Mouse (Mus musculus): ENCODE results near the gene Lsm14b. TPM values are rescaled to one million over a fixed set of nuclear protein-coding genes. Genes with fewer than 3 reads are reported as not detected.
A peak's percentile ranks its signal among the peaks of the same experiment; 100 is the strongest.

Gene Lsm14b
- total and polyA plus RNA-seq, 3 experiments = 12.2 to 16.5 (median 15.3) TPM

- peaks cover 0 to 11% of the 10 kb centered on the region in 2 experiments; a peak in 2 of 4 replicates for H3K4me1 ChIP-seq (ENCODE audit: control insufficient read depth in 1 of 2, insufficient read depth in 2 of 2)
- H3K27ac ChIP-seq (ENCODE audit: insufficient read depth, low read depth) = no peak overlapping the region
- dilution Hi-C loops (cut with MboI; ENCODE audit: extremely low pct_ligation_motif_present, extremely low pct_unique_long_range_greater_than_20kb, low sequenced_read_pairs) (no loop called here), in situ Hi-C loops (cut with MboI; ENCODE audit: low pct_ligation_motif_present, low pct_unique_long_range_greater_than_20kb, low sequenced_read_pairs) (no loop called here)
- H3K79me2 ChIP-seq (replicated peaks; ENCODE audit: control insufficient read depth, extremely low read depth, insufficient read depth, poor library complexity, severe bottlenecking) = peaks cover 16% of the 10 kb centered on the region
- H3K4me2 ChIP-seq (ENCODE audit: insufficient read depth, low read depth, poor library complexity, severe bottlenecking) = no peak overlapping the region
- H3K4me3 ChIP-seq (replicated peaks in 1 of 3; ENCODE audit: low read depth in 2 of 3, low read length in 2 of 3, poor library complexity in 1 of 3) = no peak overlapping the region
- H3K9me3 ChIP-seq (replicated peaks; ENCODE audit: low read length) = no peaks in the 10 kb centered on the region
- peaks cover 79 to 97% of the 10 kb centered on the region in 2 experiments for H3K36me3 ChIP-seq (replicated peaks in 1 of 2; ENCODE audit: control insufficient read depth in 1 of 2, insufficient read depth in 1 of 2, low read length in 1 of 2)
- H3K27me3 ChIP-seq (replicated peaks) = no peaks in the 10 kb centered on the region
- H3K9ac ChIP-seq (ENCODE audit: insufficient read depth, low read depth) = no peak overlapping the region
- no peak for DNase-seq (ENCODE audit: extremely low read depth)
- no peak for TF ChIP-seq USF1 (IDR thresholded peaks at IDR 0.05; ENCODE audit: low read depth, low read length)
- TF ChIP-seq ZKSCAN1 (IDR thresholded peaks at IDR 0.05; ENCODE audit: borderline replicate concordance, low read depth, low read length) = no peak
- no peak for TF ChIP-seq KAT2A (IDR thresholded peaks at IDR 0.05; ENCODE audit: insufficient replicate concordance, low read length)
- TF ChIP-seq USF2 (conservative IDR thresholded peaks at IDR 0.05; ENCODE audit: low read depth, low read length) = no peak
- TF ChIP-seq MXI1 (IDR thresholded peaks at IDR 0.05; ENCODE audit: low read depth, low read length) = no peak
- TF ChIP-seq JUND (conservative IDR thresholded peaks at IDR 0.05; ENCODE audit: low read depth, low read length) = no peak
- TF ChIP-seq CHD1 (IDR thresholded peaks at IDR 0.05; ENCODE audit: low read depth, low read length) = no peak
- no peak for TF ChIP-seq ZMIZ1 (IDR thresholded peaks at IDR 0.05; ENCODE audit: low read depth, low read length)
- no peak for TF ChIP-seq SMC3 (IDR thresholded peaks at IDR 0.05; ENCODE audit: low read depth, low read length)
- no peak for TF ChIP-seq EP300 (IDR thresholded peaks at IDR 0.05; ENCODE audit: low read length)
- TF ChIP-seq ZC3H11A (IDR thresholded peaks at IDR 0.05; ENCODE audit: low read depth, low read length) = no peak
- TF ChIP-seq UBTF (IDR thresholded peaks at IDR 0.05; ENCODE audit: low read depth, low read length) = no peak
- TF ChIP-seq POLR2A (IDR thresholded peaks at IDR 0.05; ENCODE audit: low read depth, low read length) = no peak
Measured at GRCm38 (mm10) chr2:180034753-180035152, 10.0 kb downstream of the Lsm14b start.

- H3K9me3 ChIP-seq (replicated peaks; ENCODE audit: low read length) = no peaks in the 10 kb centered on the region
- H3K4me1 ChIP-seq (ENCODE audit: control insufficient read depth in 1 of 2, insufficient read depth in 2 of 2) = peaks cover 13 to 26% of the 10 kb centered on the region in 2 experiments; a peak in 3 of 4 replicates
- in situ Hi-C loops (cut with MboI; ENCODE audit: low pct_ligation_motif_present, low pct_unique_long_range_greater_than_20kb, low sequenced_read_pairs) = no loop called here
- no peaks in the 10 kb centered on the region for H3K27me3 ChIP-seq (replicated peaks)
- H3K36me3 ChIP-seq (replicated peaks in 1 of 2; ENCODE audit: control insufficient read depth in 1 of 2, insufficient read depth in 1 of 2, low read length in 1 of 2) = peaks cover 42 to 55% of the 10 kb centered on the region in 2 experiments
- peak overlapping the region in 1 of 3 experiments; percentile 98 for H3K4me3 ChIP-seq (replicated peaks in 1 of 3; ENCODE audit: low read depth in 2 of 3, low read length in 2 of 3, poor library complexity in 1 of 3)
- no peak for DNase-seq (ENCODE audit: extremely low read depth)
- peak overlapping the region; percentile 92 for H3K9ac ChIP-seq (ENCODE audit: insufficient read depth, low read depth)
- peak overlapping the region; percentile 92 for H3K4me2 ChIP-seq (ENCODE audit: insufficient read depth, low read depth, poor library complexity, severe bottlenecking)
- H3K79me2 ChIP-seq (replicated peaks; ENCODE audit: control insufficient read depth, extremely low read depth, insufficient read depth, poor library complexity, severe bottlenecking) = peaks cover 39% of the 10 kb centered on the region
- dilution Hi-C loops (cut with MboI; ENCODE audit: extremely low pct_ligation_motif_present, extremely low pct_unique_long_range_greater_than_20kb, low sequenced_read_pairs) = no loop called here
- no peak overlapping the region for H3K27ac ChIP-seq (ENCODE audit: insufficient read depth, low read depth)
- no peak for TF ChIP-seq UBTF (IDR thresholded peaks at IDR 0.05; ENCODE audit: low read depth, low read length)
- no peak for TF ChIP-seq HCFC1 (IDR thresholded peaks at IDR 0.05; ENCODE audit: low read depth, low read length)
- TF ChIP-seq TCF12 (IDR thresholded peaks at IDR 0.05; ENCODE audit: low read depth, low read length) = no peak
- TF ChIP-seq CHD2 (IDR thresholded peaks at IDR 0.05; ENCODE audit: low read length) = no peak
- TF ChIP-seq KAT2A (IDR thresholded peaks at IDR 0.05; ENCODE audit: insufficient replicate concordance, low read length) = no peak
- TF ChIP-seq PAX5 (IDR thresholded peaks at IDR 0.05; ENCODE audit: low read length) = no peak
Measured at GRCm38 (mm10) chr2:180040406-180040805, 15.6 kb downstream of the Lsm14b start.
